Mouse (Mus musculus) lung, adult 18-20 months (tissue): ENCODE results near the gene Eps8l2.

Source experiments
- DNase-seq, 2 experiments: peaks; one replicate each; pipeline ENCODE4 v3.0.0; 2022; ENCODE audit warnings: mixed read lengths in 2 of 2

Eps8l2 gene

GRCm38 (mm10) chr7:141330706-141331105 is 8.0 kb upstream of the Eps8l2 start:
- DNase-seq, result no peak

GRCm38 (mm10) chr7:141331990-141332389 is 6.7 kb upstream of the Eps8l2 start:
- peak; percentile 70 to 82 for DNase-seq

GRCm38 (mm10) chr7:141335044-141335579 is 3.6 kb upstream of the Eps8l2 start:
- no peak for DNase-seq

DNA sequence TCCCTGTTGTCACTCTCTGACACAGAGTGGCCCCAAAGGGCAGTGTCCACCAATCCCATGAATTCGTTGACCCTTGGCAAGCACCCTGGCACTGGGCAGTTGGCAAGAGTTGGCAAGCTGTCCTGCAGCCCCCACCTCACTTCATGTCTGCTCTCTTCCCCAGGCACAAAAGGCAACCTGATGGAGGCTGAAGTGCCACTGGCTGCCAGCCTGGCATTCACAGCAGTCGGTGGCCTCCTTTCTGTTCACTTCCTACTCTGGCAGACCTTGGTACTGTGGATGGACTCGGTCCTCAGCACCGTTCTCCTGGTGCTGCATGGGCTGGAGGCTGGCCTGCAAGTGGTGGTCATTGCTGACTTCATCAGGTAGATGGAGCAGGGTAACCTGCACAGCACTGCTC is 3.0 kb upstream of the Eps8l2 start:
- DNase-seq, result no peak

GRCm38 (mm10) chr7:141336296-141336695 is 2.4 kb upstream of the Eps8l2 start:
- no peak for DNase-seq

- peak; percentile 65 to 77 for DNase-seq
Measured at GRCm38 (mm10) chr7:141337716-141338416, 814 bp upstream of the Eps8l2 start.

GRCm38 (mm10) chr7:141339215-141339920 is 688 bp downstream of the Eps8l2 start:
- DNase-seq, result peak in 1 of 2 experiments; percentile 47

GRCm38 (mm10) chr7:141340023-141340422 is 1.3 kb downstream of the Eps8l2 start:
- DNase-seq, result peak in 1 of 2 experiments; percentile 27

DNA sequence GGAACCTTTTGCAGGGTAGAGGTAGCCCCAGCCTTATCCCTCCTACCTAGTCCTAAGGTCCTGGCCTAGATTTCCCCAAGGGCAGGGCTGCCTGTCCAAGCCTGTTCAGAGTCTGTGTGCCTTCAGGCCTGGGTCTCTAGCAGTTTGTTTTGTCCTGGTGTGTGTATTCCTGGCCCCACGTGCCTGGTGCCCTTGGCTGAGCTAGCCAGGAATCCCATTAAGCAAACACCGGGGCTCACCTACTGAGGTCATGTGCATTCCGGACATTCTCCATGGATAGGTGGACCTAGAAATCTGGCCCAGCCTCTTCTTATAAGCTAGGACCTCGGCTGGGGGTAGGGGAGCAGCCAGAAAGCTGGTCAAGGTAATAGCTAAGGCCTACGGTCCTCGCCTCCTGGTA is 1.8 kb downstream of the Eps8l2 start:
- peak; percentile 85 to 89 for DNase-seq

- DNase-seq, result peak; percentile 41 to 61
Measured at GRCm38 (mm10) chr7:141341689-141342226, 3.1 kb downstream of the Eps8l2 start.

DNA sequence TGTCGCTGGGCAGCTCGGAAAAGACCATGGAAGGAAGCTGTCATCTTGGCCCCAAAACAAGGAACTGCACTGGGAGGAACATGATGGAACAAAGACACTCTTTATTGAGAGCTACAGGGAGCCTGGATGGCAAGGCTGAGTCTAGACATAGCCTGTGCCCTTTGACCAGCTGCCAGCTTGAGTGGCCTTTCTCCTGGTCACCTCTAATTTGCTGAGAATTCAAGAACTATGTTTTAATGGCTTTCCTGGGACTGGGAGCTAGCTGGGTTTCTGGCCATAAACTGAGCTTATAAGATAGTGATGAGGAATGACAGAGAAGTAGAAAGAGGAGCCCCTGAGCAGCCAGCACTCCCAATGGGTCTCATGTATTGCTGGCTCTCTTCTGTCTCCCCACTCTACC is 4.5 kb downstream of the Eps8l2 start:
- no peak for DNase-seq

- no peak for DNase-seq
Measured at GRCm38 (mm10) chr7:141343696-141344095, 5.0 kb downstream of the Eps8l2 start.

- no peak for DNase-seq
Measured at GRCm38 (mm10) chr7:141344787-141345186, 6.1 kb downstream of the Eps8l2 start.

- DNase-seq, result peak in 1 of 2 experiments; percentile 70
Measured at GRCm38 (mm10) chr7:141351061-141351460, 12.4 kb downstream of the Eps8l2 start.

- no peak for DNase-seq
Measured at GRCm38 (mm10) chr7:141355051-141355450, 16.4 kb downstream of the Eps8l2 start.

DNA sequence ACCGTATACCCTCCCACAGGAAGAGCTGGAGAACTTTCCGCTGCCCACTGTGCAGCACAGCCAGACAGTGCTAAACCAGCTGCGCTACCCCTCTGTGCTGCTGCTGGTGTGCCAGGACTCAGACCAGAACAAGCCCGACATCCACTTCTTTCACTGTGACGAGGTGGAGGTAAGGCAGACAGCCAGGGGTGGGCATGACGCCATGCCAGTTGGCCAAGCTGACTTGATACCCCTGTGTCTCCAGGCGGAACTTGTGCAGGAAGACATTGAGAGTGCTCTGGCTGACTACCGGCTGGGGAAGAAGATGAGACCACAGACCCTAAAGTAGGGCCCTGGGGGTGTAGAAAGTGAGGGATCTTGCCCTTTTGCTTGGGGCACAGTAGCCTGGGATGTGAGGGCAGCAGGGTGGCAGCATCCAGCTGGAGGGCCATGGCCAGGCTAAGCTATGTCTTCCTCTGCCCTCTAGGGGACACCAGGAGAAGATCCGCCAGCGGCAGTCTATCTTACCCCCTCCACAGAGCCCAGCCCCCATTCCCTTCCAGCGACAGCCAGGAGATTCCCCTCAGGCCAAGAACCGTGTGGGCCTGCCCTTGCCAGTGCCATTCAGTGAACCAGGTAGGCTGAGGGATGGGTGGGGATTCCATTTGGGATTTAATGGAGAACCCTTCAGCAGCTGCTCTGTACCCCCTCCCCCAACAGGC is 17.1 kb downstream of the Eps8l2 start:
- no peak for DNase-seq

DNA sequence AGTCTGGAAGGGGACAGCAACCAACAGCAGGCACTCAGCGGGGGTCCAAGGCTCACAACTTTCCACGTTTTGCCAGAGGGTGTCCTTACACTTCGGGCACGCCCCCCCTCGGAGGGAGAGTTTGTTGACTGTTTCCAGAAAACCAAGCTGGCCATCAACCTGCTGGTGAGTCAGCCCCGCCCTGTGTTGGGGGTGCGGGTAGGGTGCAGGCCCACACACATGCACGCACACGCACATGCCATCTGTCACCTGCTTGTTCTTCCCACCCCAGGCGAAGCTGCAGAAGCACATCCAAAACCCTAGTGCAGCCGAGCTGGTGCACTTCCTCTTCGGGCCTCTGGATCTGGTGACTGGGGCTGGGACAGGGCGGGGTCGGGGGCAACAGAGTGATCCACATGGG is 18.3 kb downstream of the Eps8l2 start:
- DNase-seq, result no peak

GRCm38 (mm10) chr7:141361510-141361909 is 22.8 kb downstream of the Eps8l2 start:
- DNase-seq, result peak; percentile 75 to 82

- DNase-seq, result peak; percentile 61 to 78
Measured at GRCm38 (mm10) chr7:141363106-141363751, 24.5 kb downstream of the Eps8l2 start.

- no peak for DNase-seq
Measured at GRCm38 (mm10) chr7:141363752-141364125, 25.1 kb downstream of the Eps8l2 start.

- no peak for DNase-seq
Measured at GRCm38 (mm10) chr7:141364349-141365048, 25.8 kb downstream of the Eps8l2 start.

DNA sequence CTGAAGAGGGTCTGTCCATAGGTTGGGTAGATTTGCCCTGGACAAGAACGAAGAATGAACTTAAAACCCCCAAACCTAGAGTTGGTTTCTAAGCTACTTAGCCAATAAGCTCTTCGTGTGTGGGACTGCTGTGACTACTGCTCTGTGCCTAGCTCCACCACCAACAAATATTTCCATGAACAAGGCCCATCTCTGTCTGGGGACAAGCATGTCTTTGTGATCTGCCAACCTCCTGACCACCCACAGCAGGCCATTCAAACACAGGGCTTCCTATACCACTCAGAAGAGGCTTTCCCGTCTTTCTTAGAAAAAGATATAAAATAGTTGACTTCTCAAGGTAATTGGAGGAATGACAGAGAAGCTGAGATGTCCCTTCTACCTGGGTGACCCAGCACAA is 26.4 kb downstream of the Eps8l2 start:
- DNase-seq, result no peak
